Mouse (Mus musculus): Measurements from ENCODE around the gene Aifm2.

Aifm2 gene

DNA sequence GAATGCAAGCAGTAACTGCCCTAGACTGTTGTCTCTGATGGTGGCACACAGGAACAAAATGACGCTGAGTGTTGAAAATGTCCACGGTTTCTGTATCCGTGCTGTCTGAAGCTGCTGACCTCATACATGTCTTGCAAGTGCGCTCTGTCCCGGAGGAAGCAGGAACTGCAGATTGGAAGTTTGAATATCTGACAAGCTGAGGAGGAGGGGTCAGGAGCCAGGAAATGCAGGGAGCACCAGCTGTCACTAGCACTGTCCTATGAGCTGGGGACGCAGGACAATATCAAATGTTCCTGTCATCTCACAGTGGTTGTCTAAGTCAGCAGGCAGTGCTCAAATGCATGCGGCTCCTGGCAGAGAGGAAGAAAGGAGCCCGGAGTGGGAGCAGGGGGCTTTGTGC lies 49.6 kb downstream of the Aifm2 start:
- DNase-seq (ENCODE audit: low read depth, low spot score) = no peak

DNA sequence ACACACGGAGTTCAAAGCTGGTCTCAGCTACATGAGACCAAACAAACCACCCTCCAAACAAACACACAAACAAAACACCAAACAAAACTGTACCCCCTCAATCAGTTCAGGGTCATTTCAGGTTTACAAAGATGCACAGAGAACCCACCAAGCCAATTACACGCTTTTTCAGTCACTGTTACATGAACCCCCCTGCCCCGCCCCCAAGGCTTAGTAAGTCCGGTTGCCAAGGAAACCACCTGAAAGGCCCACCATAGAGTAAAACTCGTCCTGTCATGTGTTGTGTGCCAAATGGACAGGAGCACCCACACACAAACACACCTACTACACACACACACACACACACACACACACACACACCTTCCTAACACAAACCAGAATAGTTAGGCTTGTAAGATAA lies 50.5 kb downstream of the Aifm2 start:
- no peak for DNase-seq (ENCODE audit: low read depth, low spot score)

DNA sequence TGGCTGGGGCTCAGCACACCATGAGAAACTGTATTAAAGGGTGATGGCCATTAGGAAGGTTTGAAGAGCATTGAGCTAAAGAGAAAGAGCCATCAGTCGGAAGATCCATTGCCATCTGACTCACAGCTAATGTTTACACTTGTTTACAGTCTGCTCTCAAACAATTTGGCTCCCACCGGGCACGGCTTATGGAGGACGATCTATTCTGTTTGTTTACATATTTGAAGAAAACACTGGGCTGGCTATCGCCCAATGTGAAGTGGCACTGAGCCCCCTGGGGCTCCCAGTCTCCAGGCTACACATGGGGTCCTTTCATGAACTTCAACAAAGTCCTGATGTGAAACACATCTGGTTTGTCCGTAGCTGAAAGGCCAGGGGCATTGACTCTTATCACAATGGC lies 51.7 kb downstream of the Aifm2 start:
- DNase-seq (ENCODE audit: low read depth, low spot score) = no peak

DNA sequence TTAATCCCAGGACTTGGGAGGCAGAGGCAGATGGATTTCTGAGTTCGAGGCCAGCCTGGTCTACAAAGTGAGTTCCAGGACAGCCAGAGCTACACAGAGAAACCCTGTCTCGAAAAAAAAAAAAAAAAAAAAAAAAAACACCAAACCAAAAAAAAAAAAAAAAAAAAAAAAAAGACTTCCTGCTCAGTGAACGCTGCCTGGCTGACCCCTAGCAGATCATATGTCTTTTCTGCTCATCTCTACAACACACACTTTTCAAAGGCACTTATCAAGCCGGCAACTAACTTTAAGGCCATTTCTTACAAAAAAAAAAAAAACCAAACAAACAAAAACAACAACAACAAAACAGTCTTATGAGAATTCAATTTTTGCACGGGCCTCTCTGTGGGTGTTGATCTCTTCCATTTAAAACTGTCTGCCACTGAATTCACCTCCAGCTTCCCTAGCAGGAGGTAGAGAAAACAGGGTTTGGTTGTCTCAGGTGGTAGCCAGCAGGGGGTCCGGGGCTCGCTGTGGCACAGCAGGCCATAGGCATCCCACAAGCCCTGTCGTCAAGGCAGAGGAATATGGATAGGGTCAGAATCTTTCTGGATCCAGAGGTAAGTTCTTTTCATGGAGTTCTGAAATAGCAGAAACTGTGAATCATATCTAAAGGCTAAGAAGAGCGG lies 66.5 kb downstream of the Aifm2 start:
- DNase-seq (ENCODE audit: low read depth, low spot score) = no peak

DNA sequence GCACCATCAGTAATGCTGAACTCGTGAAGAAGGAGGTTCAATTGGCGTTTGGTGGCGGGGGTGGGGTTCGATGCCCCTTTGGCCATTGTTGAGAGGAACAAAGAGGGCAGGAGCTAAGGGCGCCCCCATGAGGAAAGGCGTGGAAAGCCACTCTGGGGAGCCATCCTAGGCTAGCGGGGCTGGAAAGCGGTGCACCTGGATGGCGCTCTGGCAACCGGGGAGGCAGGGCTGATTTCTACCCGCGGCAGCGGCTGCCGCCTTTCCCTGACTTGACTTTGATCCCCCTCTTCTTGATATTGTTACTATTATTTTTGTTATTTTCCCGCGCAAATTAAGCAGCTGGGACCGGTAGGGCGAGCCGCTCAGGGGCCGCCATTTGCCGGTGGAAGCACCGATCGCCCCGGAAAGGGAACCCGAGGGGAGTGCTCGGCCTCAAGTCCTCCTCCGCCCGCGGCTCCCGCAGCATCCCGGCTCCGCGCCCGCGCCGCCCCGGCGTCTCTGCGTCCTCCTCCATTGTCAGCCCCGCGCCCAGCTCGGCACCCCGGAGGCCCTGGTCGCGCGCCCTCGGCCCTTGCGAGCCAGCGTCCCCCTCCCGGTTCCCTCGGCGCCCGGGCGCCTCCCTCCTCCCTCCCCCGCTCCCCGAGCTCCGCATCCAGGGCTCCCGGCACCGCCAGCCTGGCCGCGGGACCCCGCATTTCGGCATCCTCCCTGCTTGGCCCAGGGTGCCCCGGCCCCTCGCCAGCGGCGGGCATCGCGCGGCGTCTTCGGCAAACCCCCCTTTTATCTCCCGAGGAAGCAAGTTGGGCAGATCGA lies 67.9 kb downstream of the Aifm2 start:
- peak; percentile 33 for DNase-seq (ENCODE audit: low read depth, low spot score)

DNA sequence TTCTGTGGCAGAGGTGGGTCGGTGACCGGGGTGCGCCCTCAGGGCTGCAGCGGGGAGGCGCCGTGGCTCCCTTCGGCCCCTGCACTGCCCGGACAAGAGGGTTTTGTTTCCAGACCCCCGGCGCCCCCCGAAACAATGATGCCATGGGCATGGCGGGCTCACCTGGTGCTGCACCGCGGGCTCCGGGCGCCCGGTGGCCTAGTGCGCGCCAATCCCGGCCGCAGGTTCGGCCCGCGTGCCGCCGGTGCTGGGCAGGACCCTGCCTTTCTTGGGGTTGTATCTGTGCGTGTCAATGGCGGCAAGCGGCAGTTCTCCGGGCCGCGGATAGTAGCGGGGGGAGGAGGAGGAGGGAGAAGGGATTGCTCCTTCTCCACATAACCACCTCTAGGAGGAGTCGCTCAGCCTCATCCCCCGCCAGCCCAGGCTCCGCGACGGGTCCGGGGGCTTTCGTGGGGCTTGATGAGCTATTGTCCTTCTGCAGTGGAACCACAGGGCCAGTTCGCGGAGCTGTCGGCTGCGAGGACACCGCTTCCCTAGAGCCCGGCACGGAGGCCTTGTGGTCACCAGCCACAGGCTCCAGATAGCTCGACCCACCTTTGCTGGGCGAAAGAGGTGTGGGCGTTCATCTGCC lies 68.7 kb downstream of the Aifm2 start, which contains the start of gene H2afy2:
H2afy2 (minus strand) TSS at position 527 of the 631 bp plus-strand sequence.
- DNase-seq (ENCODE audit: low read depth, low spot score) = peak; percentile 60

DNA sequence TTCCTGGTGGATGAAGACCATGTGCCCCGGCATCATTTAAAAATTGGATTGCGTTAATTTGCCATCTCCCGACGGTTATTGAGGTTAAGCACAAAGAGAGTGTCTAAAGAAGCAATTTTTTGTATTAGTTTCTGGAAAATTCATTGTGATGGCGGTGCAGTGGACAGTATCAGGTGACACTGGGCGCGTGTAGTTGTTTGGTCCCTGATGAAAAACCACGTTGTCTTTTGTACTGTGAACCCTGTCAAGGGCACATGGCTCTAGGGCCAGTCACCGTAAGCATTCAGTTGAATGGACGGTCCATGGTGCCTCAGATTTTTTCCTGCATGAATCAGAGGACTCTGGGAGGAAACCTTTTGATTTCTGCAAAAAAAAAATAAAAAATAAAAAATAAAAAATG lies 69.4 kb downstream of the Aifm2 start:
- no peak for DNase-seq (ENCODE audit: low read depth, low spot score)

DNA sequence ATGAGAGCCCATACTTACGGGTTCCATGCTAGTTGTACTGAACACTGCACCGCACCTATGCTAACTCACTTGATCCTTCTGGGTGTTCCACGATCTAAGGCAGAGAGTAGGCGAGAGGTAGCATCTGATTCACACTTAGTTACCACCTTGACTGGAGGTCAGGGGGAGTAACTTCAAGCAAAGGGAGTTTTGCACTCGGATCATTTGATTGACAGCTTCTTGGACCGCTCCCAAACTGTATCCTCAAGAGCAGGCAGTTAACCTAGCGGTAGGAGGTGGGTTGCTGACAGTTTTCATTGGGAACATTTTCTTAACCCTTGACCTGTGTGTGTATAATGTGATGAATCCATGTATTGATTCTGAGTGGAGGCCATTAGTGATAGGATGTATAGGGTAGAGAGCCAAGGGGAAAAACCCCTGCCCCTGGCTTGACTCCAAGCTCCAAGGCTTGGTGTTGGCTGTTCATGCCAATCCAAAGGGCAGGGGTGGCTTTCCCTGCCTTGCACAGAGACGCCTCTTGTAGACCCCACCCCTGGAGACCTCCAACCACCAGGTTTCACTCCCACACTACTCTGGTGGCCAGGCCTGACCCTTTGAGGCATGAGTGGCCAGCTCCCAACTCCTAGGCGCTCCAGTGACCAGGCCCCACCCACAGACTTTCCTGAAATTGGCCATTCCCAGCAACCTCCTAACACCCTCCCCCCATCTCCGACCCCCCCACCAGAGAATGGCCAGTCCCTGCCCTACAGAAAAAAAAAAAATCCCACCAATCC lies 72.7 kb downstream of the Aifm2 start:
- no peak for DNase-seq (ENCODE audit: low read depth, low spot score)

DNA sequence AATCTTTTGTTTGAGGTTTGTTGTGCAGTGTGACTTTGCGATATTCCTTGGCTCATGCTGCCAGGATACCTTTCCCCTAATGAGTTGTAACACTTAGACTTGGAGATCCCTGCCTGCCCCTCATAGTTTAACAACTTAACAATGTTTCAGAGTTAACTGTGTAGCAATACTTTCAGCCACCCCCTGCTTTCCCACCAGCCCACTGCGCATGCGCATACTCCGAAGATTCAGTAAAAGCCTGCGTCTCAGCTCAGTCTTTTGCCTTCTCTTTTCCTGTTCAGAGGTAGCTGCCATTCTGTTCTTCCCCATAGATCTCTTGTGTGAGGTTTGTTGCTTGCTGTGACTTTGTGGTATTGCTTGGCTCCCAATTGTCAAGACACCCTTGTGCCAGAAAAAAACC lies 73.4 kb downstream of the Aifm2 start:
- no peak for DNase-seq (ENCODE audit: low read depth, low spot score)
